ENCODE assay signal across 7 mouse cellular contexts in the genomic region with DNA sequence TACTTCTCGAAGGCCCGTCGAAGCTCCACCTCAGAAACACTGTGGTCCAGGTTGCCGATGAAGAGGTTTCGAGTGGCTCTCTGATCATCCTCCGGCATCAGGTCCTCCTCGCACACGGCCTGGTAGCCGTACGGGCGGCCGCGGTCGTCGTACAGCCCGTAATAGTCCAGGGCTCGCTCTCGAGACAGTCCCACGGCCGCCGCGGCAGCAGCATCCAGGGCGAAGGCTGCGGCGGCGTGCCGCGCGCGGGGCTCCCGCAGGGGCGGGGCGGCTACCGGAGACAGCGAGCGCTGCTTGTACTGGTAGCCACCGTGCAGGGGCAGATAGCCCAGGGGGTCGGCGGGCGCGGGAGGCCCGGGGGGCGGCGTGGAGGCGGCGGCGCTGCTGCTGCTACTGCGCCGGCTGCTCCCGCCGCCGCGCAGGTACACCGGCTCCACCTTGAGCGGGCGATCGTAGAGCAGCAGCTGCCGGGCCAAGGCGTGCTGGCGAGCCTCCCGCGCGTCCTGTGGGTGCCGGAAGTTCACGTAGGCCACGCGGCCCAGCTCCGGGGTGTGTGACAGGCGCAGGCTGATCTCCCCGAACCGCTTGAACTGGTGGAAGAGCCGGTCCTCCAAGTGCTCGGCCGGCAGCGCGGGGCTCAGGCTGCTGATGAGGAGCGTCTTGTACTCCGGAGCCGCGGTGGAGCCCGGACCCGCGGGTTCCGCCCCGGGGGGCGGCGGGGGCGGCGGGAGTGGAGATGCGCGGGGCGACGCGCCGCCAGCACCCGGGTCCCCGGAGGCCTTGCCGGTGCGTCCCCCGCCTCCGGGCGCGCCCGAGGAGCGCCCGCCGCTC. TPM values are rescaled to one million over a fixed set of nuclear protein-coding genes. Genes with fewer than 3 reads are reported as not detected.
DNase-seq lines count a peak whose midpoint lies in the region; ATAC-seq and TF ChIP-seq lines count a peak whose summit lies in the region.

No protein-coding gene starts in this region.

- no peak for ATAC-seq in embryonic facial prominence, embryonic 14.5 days (ENCODE audit: low read depth)
- ATAC-seq in heart, postnatal 0 days (ENCODE audit: insufficient read depth, low read depth): peak; percentile 3; the same call in 1 of the 2 replicates
- ATAC-seq in megakaryocyte, adult 5-6 weeks (ENCODE audit: poor library complexity, severe bottlenecking): peak; percentile 33

- H3K4me3 ChIP-seq in ES-Bruce4 (ENCODE audit: low read depth, low read length): peak overlapping the region; percentile 94
- peak overlapping the region; percentile 91 for H3K4me3 ChIP-seq in embryonic facial prominence, embryonic 14.5 days (ENCODE audit: low read depth, low read length)
- peak overlapping the region; percentile 87 for H3K4me3 ChIP-seq in heart, postnatal 0 days (ENCODE audit: low read depth, low read length)

- H3K27ac ChIP-seq in ES-Bruce4 (ENCODE audit: insufficient read depth, low read length): no peak overlapping the region
- H3K27ac ChIP-seq in embryonic facial prominence, embryonic 14.5 days (replicated peaks; ENCODE audit: low read depth, low read length): peak overlapping the region; percentile 89
- peak overlapping the region; percentile 80 for H3K27ac ChIP-seq in heart, postnatal 0 days (ENCODE audit: low read depth)

- TF ChIP-seq CTCF in ES-Bruce4 (IDR thresholded peaks at IDR 0.05; ENCODE audit: low read depth, low read length): no peak
- TF ChIP-seq CTCF in heart, postnatal 0 days (IDR thresholded peaks at IDR 0.05; ENCODE audit: low read depth): no peak

- no peaks in the 10 kb centered on the region for H3K27me3 ChIP-seq in ES-Bruce4 (ENCODE audit: control insufficient read depth, insufficient read depth, low read length, poor library complexity, severe bottlenecking)
- H3K27me3 ChIP-seq in embryonic facial prominence, embryonic 14.5 days (replicated peaks; ENCODE audit: control insufficient read depth, insufficient read depth, low read length): no peaks in the 10 kb centered on the region
- H3K27me3 ChIP-seq in heart, postnatal 0 days (ENCODE audit: control insufficient read depth, insufficient read depth, low read length): no peaks in the 10 kb centered on the region

- peak overlapping the region; percentile 97 for H3K9ac ChIP-seq in ES-Bruce4 (ENCODE audit: low read depth, poor library complexity, severe bottlenecking)
- H3K9ac ChIP-seq in embryonic facial prominence, embryonic 14.5 days (ENCODE audit: low read depth, low read length): peak overlapping the region; percentile 99
- peak overlapping the region; percentile 90 for H3K9ac ChIP-seq in heart, postnatal 0 days (replicated peaks; ENCODE audit: low read depth, low read length)

- TF ChIP-seq POLR2A in ES-Bruce4 (IDR thresholded peaks at IDR 0.05; ENCODE audit: insufficient read depth, low read length): no peak

- H3K4me2 ChIP-seq in embryonic facial prominence, embryonic 14.5 days (ENCODE audit: low read depth, low read length): peak overlapping the region; percentile 92
- H3K4me2 ChIP-seq in heart, postnatal 0 days (ENCODE audit: low read depth, low read length): peak overlapping the region; percentile 97

- peaks cover 30% of the 10 kb centered on the region for H3K36me3 ChIP-seq in ES-Bruce4 (ENCODE audit: control insufficient read depth, insufficient read depth, low read length, poor library complexity, severe bottlenecking)
- peaks cover 69% of the 10 kb centered on the region for H3K36me3 ChIP-seq in embryonic facial prominence, embryonic 14.5 days (ENCODE audit: control insufficient read depth, insufficient read depth, low read length)
- peaks cover 41% of the 10 kb centered on the region for H3K36me3 ChIP-seq in heart, postnatal 0 days (replicated peaks; ENCODE audit: control insufficient read depth, insufficient read depth, low read length)

- peaks cover 2% of the 10 kb centered on the region for H3K4me1 ChIP-seq in ES-Bruce4 (ENCODE audit: control insufficient read depth, insufficient read depth, low read length)
- H3K4me1 ChIP-seq in embryonic facial prominence, embryonic 14.5 days (ENCODE audit: control insufficient read depth, insufficient read depth, low read length): peaks cover 39% of the 10 kb centered on the region
- H3K4me1 ChIP-seq in heart, postnatal 0 days (ENCODE audit: control insufficient read depth, insufficient read depth): peaks cover 39% of the 10 kb centered on the region

- TF ChIP-seq EP300 in ES-Bruce4 (IDR thresholded peaks at IDR 0.05; ENCODE audit: insufficient read depth, low read depth, low read length): no peak
- TF ChIP-seq EP300 in heart, postnatal 0 days (IDR thresholded peaks at IDR 0.05; ENCODE audit: low read depth): no peak

- 0% methylated on average over 16 of the region's 107 CpGs for WGBS in embryonic facial prominence, embryonic 14.5 days
- under 1% methylated on average over 93 of the region's 107 CpGs for WGBS in heart, postnatal 0 days

- no peaks in the 10 kb centered on the region for H3K9me3 ChIP-seq in ES-Bruce4 (replicated peaks; ENCODE audit: control insufficient read depth, insufficient read depth, low read length, poor library complexity, severe bottlenecking)
- no peaks in the 10 kb centered on the region for H3K9me3 ChIP-seq in embryonic facial prominence, embryonic 14.5 days (ENCODE audit: control insufficient read depth, low read length)
- no peaks in the 10 kb centered on the region for H3K9me3 ChIP-seq in heart, postnatal 0 days (replicated peaks; ENCODE audit: control insufficient read depth, low read length)

- DNase-seq in adrenal gland, postnatal 25 days: peak; percentile 59
- DNase-seq in embryonic facial prominence, embryonic 14.5 days (ENCODE audit: low spot score): peak; percentile 41
- DNase-seq in heart, postnatal 0 days (ENCODE audit: low spot score): peak; percentile 9
- DNase-seq in layer of hippocampus, adult 9-11 months: peak; percentile 48
- DNase-seq in spleen, adult 12 weeks (ENCODE audit: low spot score): peak; percentile 41

RNA-seq across cellular contexts. Expression of gene Rbm15b, which starts 1.1 kb away (rescaled TPM):
- polyA plus RNA-seq in ES-Bruce4 (2011; ENCODE audit: insufficient read depth, insufficient read length, low read depth, missing spikeins): 36.9 and 40.2 TPM in 2 replicates
- total RNA-seq in adrenal gland, postnatal 25 days (2021): 23.2 and 28.0 TPM in 2 replicates
- 16.6 and 17.2 TPM in 2 replicates for polyA plus RNA-seq in embryonic facial prominence, embryonic 14.5 days (2014; fragmentation: Nextera tagmentation; extraction: Ambion mirVana)
- total RNA-seq in heart, postnatal 0 days (2014; rRNA removed; ENCODE audit: low replicate concordance): 14.5 and 23.8 TPM in 2 replicates
- polyA plus RNA-seq in heart, postnatal 0 days (2015; fragmentation: Nextera tagmentation; extraction: Ambion mirVana): 2.2 TPM in 2 replicates
- 10.6 and 11.4 TPM in 2 replicates for total RNA-seq in megakaryocyte, adult 5-6 weeks (2015)
- 13.6 and 14.1 TPM in 2 replicates for total RNA-seq in megakaryocyte, adult 5-6 weeks (2017)

RNA-seq across cellular contexts. Expression of gene Manf, which starts 5.7 kb away (rescaled TPM):
- 220 and 236 TPM in 2 replicates for polyA plus RNA-seq in ES-Bruce4 (2011; ENCODE audit: insufficient read depth, insufficient read length, low read depth, missing spikeins)
- total RNA-seq in adrenal gland, postnatal 25 days (2021): 240 and 250 TPM in 2 replicates
- 275 and 308 TPM in 2 replicates for polyA plus RNA-seq in embryonic facial prominence, embryonic 14.5 days (2014; fragmentation: Nextera tagmentation; extraction: Ambion mirVana)
- 50.8 and 55.2 TPM in 2 replicates for total RNA-seq in heart, postnatal 0 days (2014; rRNA removed; ENCODE audit: low replicate concordance)
- polyA plus RNA-seq in heart, postnatal 0 days (2015; fragmentation: Nextera tagmentation; extraction: Ambion mirVana): 88.0 and 137 TPM in 2 replicates
- total RNA-seq in megakaryocyte, adult 5-6 weeks (2015): 220 and 229 TPM in 2 replicates
- 186 and 189 TPM in 2 replicates for total RNA-seq in megakaryocyte, adult 5-6 weeks (2017)

Comparison
In these comparisons a context has a peak if more than half of its experiments do, and no peak if none do; other contexts are left out.
1. DNase-seq: peak in every context shown above with its lines; median percentile 59 in adrenal gland, postnatal 25 days; 48 in layer of hippocampus, adult 9-11 months; 41 in embryonic facial prominence, embryonic 14.5 days; 41 in spleen, adult 12 weeks; 9 in heart, postnatal 0 days.